Mouse (Mus musculus) thymus, adult 2 months (tissue): ENCODE data around the gene Gm10964.

Experiments used
- CTCF ChIP-seq: fragments of 200-500 bp; IDR thresholded peaks from 2 replicates; pipeline ENCODE4 v1.5.1; 2012; ENCODE audit warnings: mild to moderate bottlenecking, control low read depth, low read length, moderate library complexity, borderline replicate concordance; ENCODE audit not compliant: control insufficient read depth, poor library complexity, insufficient read depth; ENCODE audit errors: extremely low read depth
- POLR2A ChIP-seq: fragments of 200-500 bp; IDR thresholded peaks from 2 replicates; pipeline ENCODE4 v1.6.1; 2012; ENCODE audit warnings: mild to moderate bottlenecking, low read length, control low read depth, moderate library complexity; ENCODE audit not compliant: control insufficient read depth, poor library complexity, insufficient read depth; ENCODE audit errors: extremely low read depth

DNA sequence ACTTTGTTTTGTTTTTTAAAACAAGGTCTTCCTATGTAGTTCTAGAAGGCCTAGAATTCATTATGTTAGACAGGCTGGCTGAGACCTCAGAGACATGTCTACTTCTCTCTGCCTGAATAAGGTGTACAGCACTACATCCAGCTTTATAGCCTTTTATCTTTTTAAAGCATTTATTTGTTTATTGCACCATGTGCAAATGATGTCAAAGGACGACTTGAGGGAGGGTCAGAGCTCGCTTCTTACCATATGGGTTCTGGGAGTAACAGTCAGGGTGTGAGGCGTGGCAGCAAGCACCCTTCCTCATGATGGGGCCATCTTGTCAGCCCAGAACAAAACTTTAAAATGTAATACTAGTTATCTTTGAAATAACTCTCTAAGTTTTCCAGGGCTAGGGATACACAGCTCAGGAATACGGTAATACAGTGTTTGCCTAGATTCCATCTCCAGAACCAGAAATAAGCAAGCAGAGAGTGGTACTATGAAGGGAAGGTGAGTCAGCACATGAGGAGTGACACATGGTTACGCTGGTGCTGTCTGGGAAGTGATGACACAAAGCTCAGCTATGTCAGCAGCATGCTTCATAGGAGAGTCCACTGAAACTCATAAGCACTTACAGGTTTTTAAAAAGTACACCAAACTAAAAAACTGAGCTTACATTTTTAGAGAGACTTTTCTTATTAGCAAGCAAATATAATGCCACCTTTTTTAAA lies 20.2 kb downstream of the Gm10964 start:
- TF ChIP-seq CTCF (no peak), POLR2A (no peak)
